Mouse (Mus musculus) heart, embryonic 10.5 days (tissue): ENCODE results near the gene Pkd1l2. TPM values are rescaled to one million over a fixed set of nuclear protein-coding genes. Genes with fewer than 3 reads are reported as not detected.

Experiments
- DNase-seq: peaks from one replicate; pipeline ENCODE4 v3.0.0-alpha.2; 2017; ENCODE audit warnings: low spot score
- H3K27ac ChIP-seq: fragments of 300-500 bp; sonication (generic); 2 replicates; pipeline ENCODE4 v1.5.1; 2016; ENCODE audit warnings: mild to moderate bottlenecking
- H3K27me3 ChIP-seq: fragments of 300-500 bp; sonication (generic); 2 replicates; pipeline ENCODE4 v1.6.1; 2016; ENCODE audit warnings: mild to moderate bottlenecking; ENCODE audit not compliant: poor library complexity, insufficient read depth, severe bottlenecking
- H3K36me3 ChIP-seq: fragments of 300-500 bp; sonication (generic); 2 replicates; pipeline ENCODE4 v1.6.1; 2016; ENCODE audit warnings: mild to moderate bottlenecking, moderate library complexity
- H3K4me1 ChIP-seq: fragments of 300-500 bp; sonication (generic); 2 replicates; pipeline ENCODE4 v1.6.1; 2016; ENCODE audit warnings: mild to moderate bottlenecking
- H3K4me3 ChIP-seq: fragments of 300-500 bp; sonication (generic); 2 replicates; pipeline ENCODE4 v1.5.1; 2016; ENCODE audit warnings: mild to moderate bottlenecking, moderate library complexity
- H3K9me3 ChIP-seq: fragments of 300-500 bp; sonication (generic); 2 replicates; pipeline ENCODE4 v1.6.1; 2016; ENCODE audit warnings: mild to moderate bottlenecking, moderate library complexity
- WGBS: fragments of 180-500 bp; shearing (Covaris S2); methylation state at CpG from one replicate; pipeline ENCODE4 v1.1.7; 2016; 5-methylcytosine and 5-hydroxymethylcytosine counted together
- polyA plus RNA-seq: library from polyadenylated mRNA; unstranded; fragments of >200 nt; fragmentation: Nextera tagmentation; extraction: Ambion mirVana; gene quantifications from 2 replicates; pipeline ENCODE4 v1.2.1, GENCODE M21; 2016

Pkd1l2 gene
- polyA plus RNA-seq, 1 experiment from 2014 or later: 0.03 TPM

DNA sequence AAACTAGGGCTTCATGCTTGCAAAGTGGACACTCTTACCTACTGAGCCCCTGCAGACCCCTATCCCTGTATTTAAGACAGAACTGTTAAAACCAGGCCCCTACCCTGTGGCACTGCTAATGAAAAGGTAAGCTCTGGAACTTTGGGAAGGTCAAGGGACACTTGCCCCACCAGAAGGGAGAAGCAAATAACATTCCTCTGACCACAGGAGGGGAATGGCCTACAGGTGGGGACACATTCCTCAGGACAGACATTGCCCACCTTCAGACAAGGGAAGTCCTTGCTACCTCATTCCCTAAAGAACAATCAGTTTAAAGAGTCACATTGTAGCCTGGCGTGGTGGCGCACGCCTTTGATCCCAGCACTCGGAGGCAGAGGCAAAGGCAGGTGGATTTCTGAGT is 64.4 kb downstream of the Pkd1l2 start:
- no peak overlapping the region for H3K4me3 ChIP-seq
- H3K27ac ChIP-seq: no peak overlapping the region
- DNase-seq: no peak
- H3K4me1 ChIP-seq: peaks cover 10% of the 10 kb centered on the region; the same call in 1 of the 2 replicates
- 84% methylated on average over 4 of the region's 4 CpGs for WGBS
- no peaks in the 10 kb centered on the region for H3K36me3 ChIP-seq
- H3K27me3 ChIP-seq: peaks cover 26% of the 10 kb centered on the region; the same call in 1 of the 2 replicates
- H3K9me3 ChIP-seq: no peaks in the 10 kb centered on the region

DNA sequence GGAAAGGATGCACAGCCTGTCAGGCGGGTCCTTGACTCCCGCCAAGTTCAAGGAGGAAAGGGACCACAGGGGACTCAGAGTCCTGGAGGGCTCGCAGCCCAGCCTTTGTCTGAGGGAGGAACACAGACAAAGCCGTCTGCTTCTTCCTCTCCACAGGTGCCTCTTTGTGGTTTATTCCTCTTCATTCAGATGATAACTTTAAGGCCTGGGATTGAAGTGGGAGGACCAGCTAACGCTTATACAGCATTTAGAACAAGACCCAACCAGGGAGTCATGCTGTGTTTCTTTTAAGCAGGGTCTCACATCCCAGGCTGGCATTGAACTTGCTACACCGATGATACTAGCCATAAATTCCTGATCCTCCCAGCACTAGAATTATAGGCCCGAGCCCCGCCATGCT is 65.2 kb downstream of the Pkd1l2 start:
- H3K9me3 ChIP-seq: no peaks in the 10 kb centered on the region
- no peak overlapping the region for H3K4me3 ChIP-seq
- H3K36me3 ChIP-seq: no peaks in the 10 kb centered on the region
- no peak overlapping the region for H3K27ac ChIP-seq
- 58% methylated on average over 8 of the region's 8 CpGs for WGBS
- DNase-seq: no peak
- H3K27me3 ChIP-seq: peaks cover 26% of the 10 kb centered on the region; the same call in 1 of the 2 replicates
- 0 out of 2 replicates have a peak, but pooled peaks cover 4% of the 10 kb centered on the region for H3K4me1 ChIP-seq

DNA sequence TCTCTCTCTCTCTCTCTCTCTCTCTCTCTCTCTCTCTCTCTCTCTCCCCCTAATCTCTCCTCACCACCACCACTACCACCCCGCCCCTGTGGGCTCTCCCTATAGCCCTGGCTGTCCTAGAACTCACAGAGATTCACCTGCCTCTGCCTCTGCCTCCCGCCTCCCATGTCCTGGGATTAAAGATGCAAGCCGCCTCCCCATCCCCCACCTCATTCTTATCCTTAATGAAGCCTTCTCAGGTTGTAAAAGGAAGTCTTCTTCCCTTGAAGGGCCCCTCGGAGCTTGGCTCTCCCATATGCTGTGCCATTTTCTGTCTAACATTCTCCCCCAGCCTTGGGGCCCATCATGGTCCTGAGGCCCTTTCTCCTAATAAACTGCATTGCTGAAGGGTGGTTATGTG is 66.6 kb downstream of the Pkd1l2 start:
- Histone ChIP-seq H3K4me1 (0 out of 2 replicates have a peak, but pooled peaks cover 4% of the 10 kb centered on the region), H3K4me3 (no peak overlapping the region), H3K27ac (no peak overlapping the region), H3K9me3 (no peaks in the 10 kb centered on the region), H3K27me3 (peaks cover 26% of the 10 kb centered on the region; the same call in 1 of the 2 replicates), H3K36me3 (no peaks in the 10 kb centered on the region)
- WGBS: 55% methylated on average over 4 of the region's 4 CpGs
- no peak for DNase-seq

DNA sequence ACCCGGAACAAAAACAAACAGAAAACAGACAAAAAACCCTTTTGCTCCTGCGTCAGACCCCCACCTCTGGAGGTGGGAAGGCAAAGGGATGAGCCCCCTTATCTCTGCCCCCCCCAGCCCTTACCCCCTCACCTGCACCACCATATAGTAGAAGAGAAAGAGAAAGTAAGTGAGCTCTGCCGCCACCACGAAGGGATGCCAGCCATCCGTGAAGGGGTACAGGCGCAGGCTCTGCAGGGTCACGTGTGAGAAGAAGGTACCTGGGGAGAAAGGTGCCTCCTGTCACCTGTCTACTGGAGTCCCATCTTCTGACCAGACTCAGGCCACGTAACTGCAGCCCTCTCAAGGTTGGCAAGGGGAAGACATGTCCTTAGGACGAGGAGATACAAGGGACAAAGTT is 70.9 kb downstream of the Pkd1l2 start:
- no peak overlapping the region for H3K27ac ChIP-seq
- no peak for DNase-seq
- WGBS: 83% methylated on average over 9 of the region's 9 CpGs
- H3K9me3 ChIP-seq: no peaks in the 10 kb centered on the region
- H3K4me1 ChIP-seq: no peaks in the 10 kb centered on the region
- H3K27me3 ChIP-seq: peaks cover 12% of the 10 kb centered on the region; the same call in 1 of the 2 replicates
- H3K4me3 ChIP-seq: no peak overlapping the region
- no peaks in the 10 kb centered on the region for H3K36me3 ChIP-seq

DNA sequence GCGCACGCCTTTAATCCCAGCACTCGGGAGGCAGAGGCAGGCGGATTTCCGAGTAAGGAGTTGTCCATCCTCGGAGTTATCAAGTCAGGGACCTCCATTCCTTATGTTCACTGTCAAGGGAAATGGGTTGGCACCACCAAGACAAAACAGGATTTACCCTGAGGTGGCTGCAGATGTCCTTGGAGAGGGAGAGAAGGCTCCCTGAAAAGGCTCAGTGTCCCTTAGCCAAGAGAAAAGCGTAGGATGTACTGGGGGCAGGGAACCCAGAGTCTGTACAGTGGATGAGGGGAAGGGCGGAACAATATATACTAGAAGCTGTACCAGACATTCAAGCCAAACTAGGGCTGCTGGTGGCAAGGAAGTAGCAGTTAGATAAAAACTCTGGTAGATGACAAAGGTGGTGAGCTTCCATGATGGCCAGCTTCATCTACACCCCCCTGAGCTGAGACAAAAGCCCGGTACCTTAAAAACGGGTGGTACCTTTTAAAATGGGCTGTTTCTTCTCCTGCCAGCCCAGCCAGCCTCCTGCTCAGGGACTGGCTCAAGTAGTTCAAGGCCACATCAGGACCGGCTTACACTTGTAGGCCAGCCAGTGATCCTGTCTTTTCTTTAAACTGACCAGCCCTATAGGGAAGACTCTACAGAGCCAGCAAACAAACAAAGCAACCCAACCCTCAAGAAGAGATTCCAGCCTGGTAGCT is 88.1 kb downstream of the Pkd1l2 start:
- Histone ChIP-seq H3K27ac (peak overlapping the region; percentile 89), H3K9me3 (no peaks in the 10 kb centered on the region), H3K4me3 (peak overlapping the region; percentile 75), H3K36me3 (0 out of 2 replicates have a peak, but pooled peaks cover 6% of the 10 kb centered on the region), H3K27me3 (no peaks in the 10 kb centered on the region), H3K4me1 (peaks cover 18% of the 10 kb centered on the region)
- no peak for DNase-seq
- WGBS: 58% methylated on average over 11 of the region's 11 CpGs

DNA sequence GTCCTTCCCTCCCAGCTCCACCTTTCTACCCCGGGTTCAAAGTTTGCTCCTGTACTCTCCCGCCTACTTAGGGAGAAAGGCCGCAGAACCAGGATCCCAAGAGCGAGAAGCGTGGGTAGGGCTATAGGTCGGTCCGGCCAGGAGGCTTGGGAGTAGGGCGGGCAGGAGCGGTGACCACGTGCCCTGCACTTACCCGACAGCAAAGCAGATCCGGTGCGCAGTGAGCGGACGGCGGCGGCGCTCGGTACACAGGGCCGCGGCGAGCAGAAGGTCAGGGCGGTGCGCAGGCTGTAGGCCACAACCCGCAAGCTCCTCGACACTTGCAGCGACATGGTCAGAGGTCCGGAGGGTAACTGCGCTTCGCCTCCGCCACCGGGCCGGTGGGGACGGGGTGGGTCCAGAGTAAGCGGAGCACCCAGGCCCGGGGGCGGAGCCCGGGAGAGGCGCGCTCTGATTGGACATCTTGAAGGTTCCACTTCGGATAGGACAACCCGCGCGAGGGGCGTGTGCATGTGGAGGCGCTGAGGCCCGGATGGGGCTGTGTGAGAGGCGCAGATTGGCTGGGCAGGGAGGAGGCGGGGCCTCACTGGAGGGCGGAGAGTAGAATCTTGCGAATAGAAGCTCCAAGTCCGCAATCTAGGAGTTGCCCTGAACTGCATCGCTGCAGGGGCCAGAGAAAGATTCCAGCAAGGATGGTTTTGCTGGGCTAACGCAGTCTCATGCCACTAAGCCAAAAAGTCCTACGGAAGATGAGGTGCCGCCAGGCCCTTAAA is 89.0 kb downstream of the Pkd1l2 start, which contains the start of gene Gcsh:
Gcsh (minus strand) TSS at position 443 of the 773 bp plus-strand sequence.
- Histone ChIP-seq H3K36me3 (0 out of 2 replicates have a peak, but pooled peaks cover 6% of the 10 kb centered on the region), H3K27me3 (no peaks in the 10 kb centered on the region), H3K9me3 (no peaks in the 10 kb centered on the region), H3K4me1 (peaks cover 18% of the 10 kb centered on the region), H3K4me3 (peak within 1 kb of the TSS; percentile 75), H3K27ac (peak within 1 kb of the TSS; percentile 89)
- peak; percentile 100 for DNase-seq
- under 1% methylated on average over 56 of the region's 56 CpGs for WGBS

DNA sequence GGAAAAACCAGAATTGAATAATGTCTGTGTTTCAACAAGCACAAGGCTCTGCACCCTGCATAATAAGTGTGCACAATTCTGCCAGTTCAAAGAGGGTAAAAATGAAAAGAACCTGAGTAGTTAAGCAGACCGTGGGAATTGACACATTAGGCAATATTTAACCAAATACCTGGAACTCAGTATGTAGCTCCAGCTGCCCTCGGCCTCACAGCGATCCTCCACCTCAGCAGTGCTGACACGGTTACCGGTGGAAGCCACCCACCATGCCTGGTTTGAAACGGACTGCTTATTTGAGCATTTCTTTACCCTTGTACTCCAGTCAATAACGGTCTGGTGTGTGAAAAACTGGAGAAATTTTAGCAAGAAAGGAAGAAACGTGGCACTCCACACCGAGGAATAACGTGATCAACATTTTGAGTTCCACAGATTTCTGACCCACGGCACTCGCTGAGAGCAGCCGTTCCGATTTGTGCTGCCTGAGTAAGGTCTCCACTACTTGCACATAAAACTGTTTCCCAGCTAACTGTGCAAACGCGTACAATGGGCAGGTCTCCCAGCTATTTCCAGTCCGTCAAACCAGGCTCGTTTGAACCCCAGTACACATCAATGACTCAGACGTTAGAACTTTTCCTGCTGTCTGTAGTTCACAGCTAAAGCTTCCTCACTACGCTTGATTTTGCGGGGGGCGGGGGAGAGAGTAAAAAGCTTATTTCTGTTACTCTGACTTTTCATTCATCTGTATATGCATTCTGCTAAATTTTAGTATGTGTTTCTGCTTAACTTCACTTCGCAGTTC is 89.9 kb downstream of the Pkd1l2 start:
- Histone ChIP-seq H3K36me3 (peaks cover 10% of the 10 kb centered on the region; the same call in 1 of the 2 replicates), H3K27ac (peak overlapping the region; percentile 89), H3K9me3 (no peaks in the 10 kb centered on the region), H3K4me1 (peaks cover 18% of the 10 kb centered on the region), H3K27me3 (no peaks in the 10 kb centered on the region), H3K4me3 (peak overlapping the region; percentile 75)
- DNase-seq: no peak
- WGBS: 13% methylated on average over 23 of the region's 23 CpGs

DNA sequence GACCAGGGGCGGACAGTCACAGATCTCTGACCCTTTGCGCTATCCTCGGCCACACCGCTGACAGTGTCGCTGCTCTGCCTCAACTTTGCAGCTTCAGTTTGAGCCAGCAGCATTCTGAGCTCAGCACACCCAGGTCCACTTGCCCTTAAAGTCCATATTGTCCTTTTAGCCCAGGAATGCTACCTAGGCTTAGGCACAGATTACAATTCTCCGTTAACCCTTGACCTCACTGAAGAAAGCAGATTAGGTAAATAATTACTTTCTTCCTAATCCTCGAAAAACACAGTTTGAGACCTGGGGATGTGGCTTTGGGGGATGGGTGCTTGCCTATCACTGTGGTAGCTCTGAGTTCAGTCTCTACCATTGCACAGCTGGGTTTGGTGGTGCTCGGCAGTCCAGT is 91.0 kb downstream of the Pkd1l2 start:
- Histone ChIP-seq H3K27ac (no peak overlapping the region), H3K4me3 (no peak overlapping the region), H3K9me3 (no peaks in the 10 kb centered on the region), H3K4me1 (peaks cover 18% of the 10 kb centered on the region), H3K36me3 (peaks cover 17% of the 10 kb centered on the region), H3K27me3 (no peaks in the 10 kb centered on the region)
- 86% methylated on average over 8 of the region's 8 CpGs for WGBS
- DNase-seq: no peak

DNA sequence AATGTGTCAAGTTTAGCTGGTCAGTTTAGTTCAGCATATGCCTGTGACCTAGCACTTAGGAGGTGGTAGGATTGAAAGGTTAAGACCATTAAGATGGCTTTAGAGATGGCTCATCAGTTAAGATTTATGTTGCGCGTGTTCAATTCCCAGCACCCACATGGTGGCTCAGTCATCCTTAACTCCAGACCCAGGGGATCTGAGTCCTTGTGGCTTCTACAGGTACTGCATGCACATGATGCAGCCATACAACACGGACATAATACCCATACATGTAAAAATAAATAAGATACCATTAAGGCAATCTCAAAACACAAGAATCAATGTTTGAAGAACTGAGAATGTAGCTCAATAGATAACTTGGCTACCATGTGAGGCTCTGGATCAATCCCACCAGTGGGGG is 92.4 kb downstream of the Pkd1l2 start:
- no peak for DNase-seq
- no peak overlapping the region for H3K27ac ChIP-seq
- 93% methylated on average over 3 of the region's 3 CpGs for WGBS
- H3K4me1 ChIP-seq: peaks cover 18% of the 10 kb centered on the region
- no peaks in the 10 kb centered on the region for H3K27me3 ChIP-seq
- peaks cover 28% of the 10 kb centered on the region for H3K36me3 ChIP-seq
- H3K4me3 ChIP-seq: no peak overlapping the region
- H3K9me3 ChIP-seq: no peaks in the 10 kb centered on the region

DNA sequence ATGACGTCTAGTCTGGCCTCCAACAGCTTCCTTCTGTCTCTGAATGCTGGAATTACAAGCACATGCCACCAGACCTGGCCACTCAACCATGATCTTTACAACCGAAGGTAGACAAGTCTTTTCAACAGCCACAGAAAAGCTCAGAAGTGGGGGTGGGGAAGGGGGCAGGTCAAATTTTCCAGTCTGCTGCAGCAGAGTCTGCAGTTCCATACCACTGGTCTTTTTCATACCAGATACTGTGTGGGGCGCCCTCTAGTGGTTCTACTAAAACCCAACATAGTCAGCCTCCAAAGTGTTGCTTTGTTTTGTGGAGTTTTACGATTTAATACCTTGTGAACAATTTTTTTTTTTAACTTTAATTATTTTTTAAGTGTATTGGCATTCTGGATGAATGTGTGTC is 102.1 kb downstream of the Pkd1l2 start:
- peaks cover 9% of the 10 kb centered on the region for H3K4me1 ChIP-seq
- 25% methylated on average over 4 of the region's 4 CpGs for WGBS
- H3K36me3 ChIP-seq: peaks cover 28% of the 10 kb centered on the region
- H3K27ac ChIP-seq: no peak overlapping the region
- peak overlapping the region; percentile 3; the same call in 1 of the 2 replicates for H3K4me3 ChIP-seq
- peak; percentile 85 for DNase-seq
- no peaks in the 10 kb centered on the region for H3K27me3 ChIP-seq
- no peaks in the 10 kb centered on the region for H3K9me3 ChIP-seq

DNA sequence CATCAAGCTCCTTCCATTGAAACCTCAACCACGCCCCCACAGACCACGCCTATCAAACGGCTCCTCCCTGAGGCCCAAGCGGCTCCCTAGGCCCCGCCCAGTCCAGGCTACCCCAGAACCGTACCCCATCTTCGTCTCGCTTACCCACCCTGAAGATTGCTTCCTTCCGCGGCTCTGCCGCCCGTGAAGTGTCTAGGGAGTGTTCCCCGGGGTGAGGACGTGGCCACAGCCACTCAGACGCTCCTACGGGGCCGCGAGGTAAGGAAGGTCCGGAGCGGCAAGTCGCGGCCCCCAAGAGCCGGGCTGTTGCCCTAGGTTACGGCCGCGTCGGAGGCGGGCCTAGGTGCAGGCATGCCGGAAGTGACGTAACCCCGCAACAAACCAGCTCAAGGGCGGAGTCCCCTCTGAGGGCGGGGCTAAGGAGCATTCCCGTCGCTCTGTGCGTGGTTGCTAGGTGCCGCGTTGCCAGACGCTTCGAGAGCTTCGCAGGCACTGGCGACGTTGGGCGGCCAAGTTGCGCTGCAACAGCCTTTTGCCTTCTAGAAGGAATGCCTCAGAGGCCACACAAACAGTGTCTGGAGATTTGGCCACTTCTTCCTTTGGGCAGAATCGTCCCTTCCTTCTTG is 103.5 kb downstream of the Pkd1l2 start, which contains the start of gene 1700030J22Rik:
1700030J22Rik (minus strand) TSS at position 329 of the 626 bp plus-strand sequence.
- Histone ChIP-seq H3K4me1 (peaks cover 9% of the 10 kb centered on the region), H3K27me3 (no peaks in the 10 kb centered on the region), H3K9me3 (no peaks in the 10 kb centered on the region), H3K36me3 (peaks cover 19% of the 10 kb centered on the region), H3K27ac (peak within 1 kb of the TSS; percentile 63), H3K4me3 (peak within 1 kb of the TSS; percentile 84)
- WGBS: under 1% methylated on average over 46 of the region's 46 CpGs
- peak; percentile 99 for DNase-seq

DNA sequence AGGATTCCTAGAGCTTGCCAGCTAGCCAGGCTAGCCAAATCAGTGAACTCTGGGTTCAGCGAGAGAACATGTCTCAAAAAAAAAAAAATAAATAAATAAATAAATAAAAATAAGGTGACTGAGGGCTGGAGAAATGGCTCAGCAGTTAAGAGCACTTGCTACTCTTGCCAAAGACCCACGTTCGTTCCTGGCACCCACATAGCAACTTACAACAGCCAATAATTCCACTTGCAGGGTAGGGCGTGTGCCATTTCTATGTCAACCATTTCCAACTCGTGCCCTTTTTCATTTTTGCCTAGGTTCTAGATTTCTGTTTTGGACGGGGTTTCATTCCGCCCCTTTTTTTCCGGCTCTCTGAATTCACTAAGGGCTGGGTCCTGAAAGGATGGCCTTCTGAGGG is 104.2 kb downstream of the Pkd1l2 start:
- Histone ChIP-seq H3K4me3 (peak overlapping the region; percentile 84), H3K9me3 (no peaks in the 10 kb centered on the region), H3K27ac (peak overlapping the region; percentile 63; the same call in 1 of the 2 replicates), H3K27me3 (no peaks in the 10 kb centered on the region), H3K36me3 (peaks cover 13% of the 10 kb centered on the region), H3K4me1 (peaks cover 9% of the 10 kb centered on the region)
- DNase-seq: no peak
- WGBS: 36% methylated on average over 8 of the region's 8 CpGs
